Mouse (Mus musculus) heart, embryonic 12.5 days (tissue): Measurements from ENCODE around the gene Trpm5. TPM values are rescaled to one million over a fixed set of nuclear protein-coding genes. Genes with fewer than 3 reads are reported as not detected.

Experiments used
- ATAC-seq: fragments of 200-750 bp; cut with Nextera tagmentation; 2 replicates; pipeline ENCODE4 v1.8.0; 2017; ENCODE audit warnings: moderate TSS enrichment, moderate library complexity; ENCODE audit not compliant: insufficient number of reproducible peaks, low FRiP score
- H3K27ac ChIP-seq: fragments of 300-500 bp; sonication (generic); 2 replicates; pipeline ENCODE4 v1.5.1; 2016; ENCODE audit warnings: mild to moderate bottlenecking, moderate library complexity; ENCODE audit not compliant: poor library complexity, severe bottlenecking
- H3K27me3 ChIP-seq: fragments of 300-500 bp; sonication (generic); replicated peaks from 2 replicates; pipeline ENCODE4 v1.6.1; 2016; ENCODE audit warnings: mild to moderate bottlenecking, moderate library complexity
- H3K36me3 ChIP-seq: fragments of 300-500 bp; sonication (generic); 2 replicates; pipeline ENCODE4 v1.6.1; 2016; ENCODE audit warnings: mild to moderate bottlenecking, moderate library complexity
- H3K4me1 ChIP-seq: fragments of 300-500 bp; sonication (generic); replicated peaks from 2 replicates; pipeline ENCODE4 v1.6.1; 2016; ENCODE audit warnings: mild to moderate bottlenecking
- H3K4me2 ChIP-seq: fragments of 300-500 bp; sonication (generic); 2 replicates; pipeline ENCODE4 v1.6.1; 2016; ENCODE audit warnings: mild to moderate bottlenecking, moderate library complexity
- H3K4me3 ChIP-seq: fragments of 300-500 bp; sonication (generic); 2 replicates; pipeline ENCODE4 v1.5.1; 2016; ENCODE audit warnings: mild to moderate bottlenecking
- H3K9ac ChIP-seq: fragments of 300-500 bp; sonication (generic); 2 replicates; pipeline ENCODE4 v1.6.1; 2016; ENCODE audit warnings: mild to moderate bottlenecking, moderate library complexity
- H3K9me3 ChIP-seq: fragments of 300-500 bp; sonication (generic); replicated peaks from 2 replicates; pipeline ENCODE4 v1.6.1; 2016; ENCODE audit warnings: mild to moderate bottlenecking, moderate library complexity
- WGBS: fragments of 180-500 bp; shearing (Covaris S2); methylation state at CpG from one replicate; pipeline ENCODE4 v1.1.7; 2016; 5-methylcytosine and 5-hydroxymethylcytosine counted together
- polyA plus RNA-seq: library from polyadenylated mRNA; unstranded; fragments of >200 nt; fragmentation: Nextera tagmentation; extraction: Ambion mirVana; gene quantifications from 2 replicates; pipeline ENCODE4 v1.2.1, GENCODE M21; 2016

Trpm5 gene
- 3.8 and 4.3 TPM in 2 replicates for polyA plus RNA-seq

GRCm38 (mm10) chr7:143094592-143095553, at the start of gene Trpm5:
Gene Trpm5 (minus strand): TSS chr7:143094642.
- Histone ChIP-seq H3K4me3 (no peak within 1 kb of the TSS), H3K9ac (peak within 1 kb of the TSS; percentile 5; the same call in 1 of the 2 replicates), H3K4me1 (no peaks in the 10 kb centered on the region), H3K27me3 (peaks cover 30% of the 10 kb centered on the region), H3K9me3 (no peaks in the 10 kb centered on the region), H3K4me2 (no peak within 1 kb of the TSS), H3K27ac (no peak within 1 kb of the TSS), H3K36me3 (no peaks in the 10 kb centered on the region)
- ATAC-seq, result peak; percentile 56; the same call in 1 of the 2 replicates
- WGBS, result 34% methylated on average over 10 of the region's 10 CpGs

- no peak overlapping the region for H3K27ac ChIP-seq
Observed at GRCm38 (mm10) chr7:143142680-143143079, 48.2 kb upstream of the Trpm5 start.

GRCm38 (mm10) chr7:143139932-143140331, 45.5 kb upstream of the Trpm5 start:
- Histone ChIP-seq H3K4me1 (peaks cover 57% of the 10 kb centered on the region), H3K9me3 (no peaks in the 10 kb centered on the region), H3K36me3 (no peaks in the 10 kb centered on the region), H3K9ac (no peak overlapping the region), H3K4me3 (no peak overlapping the region), H3K4me2 (peak overlapping the region; percentile 30), H3K27me3 (no peaks in the 10 kb centered on the region), H3K27ac (peak overlapping the region; percentile 49)
- ATAC-seq, result peak; percentile 27
- 42% methylated on average over 4 of the region's 4 CpGs for WGBS

More at GRCm38 (mm10) chr7:143142680-143143079, 48.2 kb upstream of the Trpm5 start:
- Histone ChIP-seq H3K4me1 (peaks cover 54% of the 10 kb centered on the region), H3K4me3 (no peak overlapping the region), H3K36me3 (no peaks in the 10 kb centered on the region), H3K9me3 (no peaks in the 10 kb centered on the region), H3K4me2 (no peak overlapping the region), H3K27me3 (no peaks in the 10 kb centered on the region), H3K9ac (no peak overlapping the region)
- ATAC-seq, result no peak
- 81% methylated on average over 2 of the region's 2 CpGs for WGBS

GRCm38 (mm10) chr7:143138789-143139188, 44.3 kb upstream of the Trpm5 start:
- Histone ChIP-seq H3K9me3 (no peaks in the 10 kb centered on the region), H3K27ac (peak overlapping the region; percentile 49; the same call in 1 of the 2 replicates), H3K36me3 (no peaks in the 10 kb centered on the region), H3K4me3 (no peak overlapping the region), H3K4me2 (no peak overlapping the region), H3K27me3 (no peaks in the 10 kb centered on the region), H3K4me1 (peaks cover 57% of the 10 kb centered on the region), H3K9ac (no peak overlapping the region)
- no peak; the same call in 1 of the 2 replicates for ATAC-seq
- WGBS, result 53% methylated on average over 1 of the region's 1 CpGs

GRCm38 (mm10) chr7:143136561-143136960, 42.1 kb upstream of the Trpm5 start:
- Histone ChIP-seq H3K4me1 (peaks cover 58% of the 10 kb centered on the region), H3K4me2 (no peak overlapping the region), H3K4me3 (no peak overlapping the region), H3K27ac (no peak overlapping the region), H3K27me3 (no peaks in the 10 kb centered on the region), H3K9me3 (no peaks in the 10 kb centered on the region), H3K9ac (no peak overlapping the region), H3K36me3 (no peaks in the 10 kb centered on the region)
- 58% methylated on average over 5 of the region's 5 CpGs for WGBS
- no peak for ATAC-seq

GRCm38 (mm10) chr7:143136125-143136524, 41.7 kb upstream of the Trpm5 start:
- H3K4me3 ChIP-seq, result no peak overlapping the region
- no peaks in the 10 kb centered on the region for H3K9me3 ChIP-seq
- no peaks in the 10 kb centered on the region for H3K27me3 ChIP-seq
- no peak overlapping the region for H3K9ac ChIP-seq
- ATAC-seq, result no peak
- H3K4me1 ChIP-seq, result peaks cover 62% of the 10 kb centered on the region
- H3K36me3 ChIP-seq, result no peaks in the 10 kb centered on the region
- no peak overlapping the region for H3K27ac ChIP-seq
- no peak overlapping the region for H3K4me2 ChIP-seq
- 55% methylated on average over 2 of the region's 2 CpGs for WGBS

GRCm38 (mm10) chr7:143132815-143133214, 38.4 kb upstream of the Trpm5 start:
- Histone ChIP-seq H3K4me2 (no peak overlapping the region), H3K9ac (no peak overlapping the region), H3K4me3 (no peak overlapping the region), H3K27ac (no peak overlapping the region), H3K36me3 (no peaks in the 10 kb centered on the region), H3K9me3 (no peaks in the 10 kb centered on the region), H3K27me3 (no peaks in the 10 kb centered on the region), H3K4me1 (peaks cover 33% of the 10 kb centered on the region)
- 83% methylated on average over 5 of the region's 5 CpGs for WGBS
- ATAC-seq, result no peak

- WGBS, result 54% methylated on average over 3 of the region's 3 CpGs
- no peak for ATAC-seq
- Histone ChIP-seq H3K4me2 (peak overlapping the region; percentile 10), H3K9me3 (no peaks in the 10 kb centered on the region), H3K4me1 (peaks cover 54% of the 10 kb centered on the region), H3K36me3 (no peaks in the 10 kb centered on the region), H3K27me3 (no peaks in the 10 kb centered on the region), H3K9ac (peak overlapping the region; percentile 40), H3K4me3 (no peak overlapping the region), H3K27ac (peak overlapping the region; percentile 95)
Observed at GRCm38 (mm10) chr7:143124902-143125301, 30.5 kb upstream of the Trpm5 start.

GRCm38 (mm10) chr7:143123876-143124669, 29.6 kb upstream of the Trpm5 start:
- Histone ChIP-seq H3K36me3 (no peaks in the 10 kb centered on the region), H3K4me3 (no peak overlapping the region), H3K4me2 (peak overlapping the region; percentile 10), H3K27ac (peak overlapping the region; percentile 95), H3K27me3 (no peaks in the 10 kb centered on the region), H3K4me1 (peaks cover 62% of the 10 kb centered on the region), H3K9ac (peak overlapping the region; percentile 48), H3K9me3 (no peaks in the 10 kb centered on the region)
- 17% methylated on average over 6 of the region's 6 CpGs for WGBS
- ATAC-seq, result peak; percentile 77

- peak overlapping the region; percentile 49; the same call in 1 of the 2 replicates for H3K9ac ChIP-seq
- H3K4me1 ChIP-seq, result peaks cover 73% of the 10 kb centered on the region
- no peaks in the 10 kb centered on the region for H3K27me3 ChIP-seq
Observed at GRCm38 (mm10) chr7:143122191-143122590, 27.7 kb upstream of the Trpm5 start.

GRCm38 (mm10) chr7:143119826-143120225, 25.4 kb upstream of the Trpm5 start:
- Histone ChIP-seq H3K9ac (no peak overlapping the region), H3K36me3 (no peaks in the 10 kb centered on the region), H3K9me3 (no peaks in the 10 kb centered on the region), H3K4me3 (no peak overlapping the region), H3K27ac (peak overlapping the region; percentile 72), H3K27me3 (no peaks in the 10 kb centered on the region), H3K4me1 (peaks cover 67% of the 10 kb centered on the region), H3K4me2 (no peak overlapping the region)
- no peak for ATAC-seq
- 71% methylated on average over 3 of the region's 3 CpGs for WGBS

More at GRCm38 (mm10) chr7:143122191-143122590, 27.7 kb upstream of the Trpm5 start:
- peak overlapping the region; percentile 94 for H3K27ac ChIP-seq
- no peaks in the 10 kb centered on the region for H3K9me3 ChIP-seq
- WGBS, result 29% methylated on average over 5 of the region's 5 CpGs
- ATAC-seq, result peak; percentile 65
- H3K4me2 ChIP-seq, result no peak overlapping the region
- no peaks in the 10 kb centered on the region for H3K36me3 ChIP-seq
- no peak overlapping the region for H3K4me3 ChIP-seq
